Mouse (Mus musculus) kidney, postnatal 4 days (tissue): Measurements from ENCODE around the gene Cphx3.
"Not testable (repeated sequence)": the region's sequence is repeated elsewhere in the genome, so short reads cannot be mapped to it uniquely, and the experiment has no call there.

Source experiments
- DNase-seq, 2 experiments: peaks; one replicate each; pipeline ENCODE4 v3.0.0; 2021; ENCODE audit warnings: mixed read lengths in 2 of 2

Gene Cphx3

DNA sequence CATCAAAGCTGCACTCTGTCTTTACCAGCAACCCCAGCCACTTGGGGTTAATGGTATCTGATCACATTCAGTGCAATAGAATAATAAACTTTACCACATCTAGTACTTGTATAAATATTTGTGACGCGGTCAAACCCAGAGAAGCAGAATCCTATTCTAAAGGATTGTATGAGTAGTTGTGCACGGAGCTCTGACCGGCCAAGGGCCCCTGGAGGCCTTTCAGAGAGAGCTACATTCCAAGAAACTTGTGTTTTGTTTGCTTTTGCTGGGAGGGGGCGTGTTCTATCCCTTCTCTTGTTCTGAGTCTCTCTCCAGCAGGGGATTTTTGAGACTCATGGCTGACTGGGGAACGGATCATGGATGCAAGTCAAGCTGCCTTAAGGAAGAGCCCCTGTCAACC, 92.9 kb downstream of the Cphx3 start:
- DNase-seq = not testable (repeated sequence)

GRCm38 (mm10) chr14:26181660-26182059, 99.6 kb downstream of the Cphx3 start:
- DNase-seq = not testable (repeated sequence)

GRCm38 (mm10) chr14:26182380-26182779, 100.3 kb downstream of the Cphx3 start, which contains the start of gene Plac9b:
Plac9b (minus strand) TSS chr14:26182480.
- not testable (repeated sequence) for DNase-seq

GRCm38 (mm10) chr14:26186638-26187037, 104.5 kb downstream of the Cphx3 start:
- DNase-seq = not testable (repeated sequence)

GRCm38 (mm10) chr14:26188361-26188760, 106.3 kb downstream of the Cphx3 start:
- DNase-seq = not testable (repeated sequence)

DNA sequence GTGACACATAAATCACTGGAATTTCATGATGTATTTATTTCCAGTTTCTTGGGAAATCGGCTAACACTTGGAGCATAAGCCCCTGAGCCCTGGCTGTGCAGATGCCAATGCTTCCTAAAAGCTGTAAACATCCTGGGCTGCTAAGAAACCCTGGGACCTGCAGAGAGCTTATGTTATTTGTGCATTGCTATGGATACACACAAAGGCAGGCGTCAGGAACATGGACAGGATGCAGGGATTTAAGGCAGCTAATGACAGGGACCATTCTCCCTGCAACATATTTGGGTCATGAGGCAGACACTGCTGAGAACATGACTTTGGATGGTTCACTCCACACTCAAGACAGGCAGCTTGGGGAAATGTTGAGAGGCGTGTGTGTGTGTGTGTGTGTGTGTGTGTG, 115.8 kb downstream of the Cphx3 start:
- DNase-seq = not testable (repeated sequence)

DNA sequence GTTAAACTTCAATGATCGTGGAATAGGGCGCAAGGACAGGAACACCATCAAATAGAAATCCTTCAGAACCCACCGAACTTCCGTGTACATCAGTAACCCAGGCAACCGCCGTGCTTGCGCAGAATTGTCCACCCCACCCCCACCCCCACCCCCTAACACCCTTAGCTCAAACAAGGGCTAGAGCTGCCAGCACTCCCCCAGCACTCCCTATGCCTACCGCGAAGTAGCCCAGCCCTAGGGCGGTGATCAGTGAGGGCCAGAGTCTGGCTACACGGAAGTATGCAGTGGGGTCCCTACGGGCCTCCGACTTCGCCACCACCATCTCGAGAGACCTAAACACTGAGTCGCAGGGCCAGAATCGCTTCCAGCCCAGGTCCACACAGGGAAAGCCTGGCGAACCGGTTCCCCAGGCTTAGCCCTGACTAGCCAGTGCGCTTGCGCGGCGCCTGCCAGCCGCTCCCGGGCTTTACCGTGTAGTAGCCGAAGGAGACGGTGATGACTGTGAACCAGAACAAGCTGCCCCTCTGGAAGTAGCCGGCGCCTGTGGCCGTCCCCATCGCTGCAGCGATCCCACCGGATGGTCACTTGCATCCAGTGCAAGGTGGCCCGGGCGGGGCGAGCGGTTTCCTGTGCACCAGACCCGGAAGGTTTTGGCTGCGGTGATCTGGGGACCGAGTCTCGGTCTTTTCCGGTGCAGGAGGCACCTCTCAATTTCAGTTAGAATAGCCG, 124.3 kb downstream of the Cphx3 start:
- DNase-seq = not testable (repeated sequence)

- not testable (repeated sequence) for DNase-seq
These were observed 124.8 kb downstream of the Cphx3 start, which contains the start of gene Tmem254b for GRCm38 (mm10) chr14:26206926-26207247. Tmem254b (minus strand) TSS chr14:26207041.

DNA sequence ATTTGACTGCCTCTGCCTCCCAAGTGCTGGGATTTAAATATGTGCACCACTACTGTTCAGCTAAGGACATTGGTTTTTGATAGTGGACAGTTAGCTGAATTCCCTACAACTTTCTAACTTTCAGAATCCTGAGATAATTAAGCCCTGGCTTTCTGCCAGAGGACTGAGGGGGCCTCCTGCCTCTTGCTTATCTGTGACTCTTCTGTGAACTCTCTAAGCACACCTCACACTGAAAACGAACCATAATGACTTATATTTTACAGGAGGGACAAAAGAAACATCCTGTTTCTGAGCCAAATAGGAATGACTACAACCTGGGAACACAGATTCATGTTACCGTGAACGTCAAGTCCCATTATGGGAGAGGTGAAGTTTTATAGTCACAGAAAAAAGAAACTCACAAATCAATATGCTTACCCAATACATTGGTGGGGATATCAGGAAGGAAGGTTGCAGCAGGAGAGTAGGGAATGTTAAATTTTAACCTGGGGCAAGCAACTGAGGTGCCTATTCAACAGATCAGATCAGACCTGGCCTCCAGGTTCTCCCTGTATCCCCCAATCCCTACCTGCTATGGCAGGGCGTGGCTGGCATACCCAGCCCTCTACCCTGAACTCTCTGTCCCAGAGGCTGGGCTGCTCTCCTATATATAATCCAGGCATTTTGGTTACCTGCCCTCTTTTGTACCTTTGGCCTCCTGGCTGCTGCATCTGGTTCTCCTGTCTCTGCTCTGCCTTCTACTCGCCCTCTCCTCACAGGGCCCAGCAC, 134.3 kb downstream of the Cphx3 start:
- DNase-seq = not testable (repeated sequence)

DNA sequence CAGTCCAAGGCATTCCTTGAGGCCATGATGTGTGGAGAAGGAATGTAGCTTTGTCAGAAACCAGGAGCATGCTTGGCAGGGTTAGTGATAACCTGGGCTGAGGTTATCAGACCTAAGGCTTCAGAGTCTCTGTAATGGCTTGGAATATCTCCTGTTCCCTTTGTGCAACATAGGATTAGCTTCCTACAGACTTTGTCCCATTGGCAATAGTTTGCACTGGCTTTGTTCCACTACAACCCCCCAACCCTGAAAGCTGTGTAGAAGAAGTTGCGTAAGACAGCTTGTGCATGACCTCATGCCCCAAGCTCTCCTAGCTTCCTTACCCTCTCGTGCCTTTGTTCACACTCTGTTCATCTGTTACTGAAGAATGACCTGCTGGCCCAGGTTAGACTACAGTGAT, 155.1 kb downstream of the Cphx3 start:
- not testable (repeated sequence) for DNase-seq

DNA sequence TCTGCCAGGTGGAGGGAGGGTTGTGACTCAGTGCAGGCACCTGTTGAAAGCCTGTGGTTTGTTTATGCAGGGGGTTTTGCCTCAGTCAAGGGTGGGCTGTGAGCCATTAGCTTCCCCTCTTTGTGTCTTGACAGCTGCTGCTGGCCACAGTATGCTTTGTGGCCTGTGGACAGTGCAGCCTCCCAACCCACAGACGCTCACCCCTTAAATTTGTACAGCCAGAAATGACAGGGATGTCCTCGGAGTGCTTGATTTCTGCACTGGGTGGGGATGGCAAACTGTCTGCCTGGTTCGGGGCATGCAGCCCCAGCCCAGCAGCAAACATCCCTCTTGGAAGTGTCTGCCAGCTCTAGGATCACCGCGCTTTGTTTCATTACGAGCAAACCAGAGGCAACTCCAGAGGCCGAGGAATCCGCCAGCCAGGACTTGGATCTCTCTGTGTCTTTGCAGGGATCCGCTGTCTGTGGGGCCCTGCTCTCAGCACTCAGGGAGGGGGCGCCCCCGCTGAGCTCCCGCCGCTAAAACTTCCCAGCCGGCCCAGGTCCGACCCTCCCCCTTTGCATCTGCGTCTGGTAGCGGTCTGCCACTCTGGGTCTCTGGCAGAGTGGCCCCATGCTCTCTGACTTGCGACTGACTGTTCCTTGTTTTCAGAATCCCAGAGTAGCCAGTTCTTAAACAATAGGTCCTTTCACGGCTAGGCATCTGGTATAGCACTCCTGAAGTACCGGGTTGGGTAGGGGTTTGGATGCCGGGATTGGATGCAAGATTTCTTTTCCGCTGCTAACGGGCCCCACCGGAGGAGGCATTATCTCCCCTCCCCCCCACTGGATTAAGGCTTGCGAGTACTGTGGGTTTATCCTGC, 175.9 kb downstream of the Cphx3 start, which contains the start of gene Duxbl3:
Duxbl3 (plus strand) TSS at position 207 of the 862 bp plus-strand sequence.
- not testable (repeated sequence) for DNase-seq

DNA sequence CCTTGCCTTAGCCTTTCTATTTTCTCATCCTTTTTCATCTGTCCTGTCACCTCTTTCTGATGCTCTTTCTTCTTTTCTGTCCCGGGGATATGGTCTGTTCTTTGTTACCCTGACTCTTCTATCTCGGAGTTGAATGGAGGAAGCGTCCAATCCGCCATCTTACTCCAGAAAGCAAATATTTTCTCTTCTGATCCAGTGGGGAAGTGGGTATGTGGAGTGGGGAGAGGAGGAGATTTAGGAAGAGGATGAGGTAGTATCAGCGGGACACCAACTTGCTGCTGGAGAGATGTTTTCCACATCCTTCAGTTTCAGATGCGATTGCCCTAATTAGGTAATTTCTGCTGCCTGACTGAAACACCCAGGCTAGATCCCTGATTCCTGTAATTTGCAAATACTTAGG, 176.6 kb downstream of the Cphx3 start:
- not testable (repeated sequence) for DNase-seq
